Mouse (Mus musculus): ENCODE results near the gene Gucy1b1. TPM values are rescaled to one million over a fixed set of nuclear protein-coding genes. Genes with fewer than 3 reads are reported as not detected.

Gene Gucy1b1
- polyA plus RNA-seq, 1 experiment, result 3.2 TPM

DNA sequence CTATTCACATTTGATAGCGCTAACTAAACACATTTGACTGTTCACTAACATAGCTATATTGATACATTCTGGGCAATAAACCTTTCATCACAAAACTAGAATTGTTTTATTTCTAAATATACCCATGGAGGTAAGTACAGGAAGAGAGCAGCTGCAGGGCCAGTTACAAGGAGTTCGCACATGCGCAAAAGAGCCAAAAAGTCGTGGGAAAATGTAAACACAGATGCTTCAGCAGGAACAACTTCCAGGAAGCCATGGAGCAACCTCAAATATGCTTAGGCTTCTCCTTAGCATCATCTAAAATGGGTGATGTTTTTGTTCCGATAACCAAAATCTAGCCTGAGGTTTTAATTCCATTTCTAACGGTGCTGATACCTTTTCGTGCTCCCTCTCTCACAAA lies 25.8 kb downstream of the Gucy1b1 start:
- H3K27ac ChIP-seq (replicated peaks; ENCODE audit: low read depth, low read length), result no peak overlapping the region
- H3K4me1 ChIP-seq (ENCODE audit: control insufficient read depth, insufficient read depth, insufficient read length, low read length), result no peaks in the 10 kb centered on the region
- no peak overlapping the region for H3K4me3 ChIP-seq (ENCODE audit: insufficient read depth, low read depth, low read length)

GRCm38 (mm10) chr3:82048078-82048477 lies 26.4 kb downstream of the Gucy1b1 start:
- Histone ChIP-seq H3K4me1 (ENCODE audit: control insufficient read depth, insufficient read depth, insufficient read length, low read length) (no peaks in the 10 kb centered on the region), H3K27ac (replicated peaks; ENCODE audit: low read depth, low read length) (no peak overlapping the region), H3K4me3 (ENCODE audit: insufficient read depth, low read depth, low read length) (no peak overlapping the region)

- H3K27ac ChIP-seq (replicated peaks; ENCODE audit: low read depth, low read length), result no peak overlapping the region
- H3K4me1 ChIP-seq (ENCODE audit: control insufficient read depth, insufficient read depth, insufficient read length, low read length), result no peaks in the 10 kb centered on the region
- H3K4me3 ChIP-seq (ENCODE audit: insufficient read depth, low read depth, low read length), result no peak overlapping the region
Observed at GRCm38 (mm10) chr3:82047100-82047753, 27.3 kb downstream of the Gucy1b1 start.

GRCm38 (mm10) chr3:82046087-82046486 lies 28.4 kb downstream of the Gucy1b1 start:
- Histone ChIP-seq H3K4me3 (ENCODE audit: insufficient read depth, low read depth, low read length) (no peak overlapping the region), H3K4me1 (ENCODE audit: control insufficient read depth, insufficient read depth, insufficient read length, low read length) (no peaks in the 10 kb centered on the region), H3K27ac (replicated peaks; ENCODE audit: low read depth, low read length) (no peak overlapping the region)

DNA sequence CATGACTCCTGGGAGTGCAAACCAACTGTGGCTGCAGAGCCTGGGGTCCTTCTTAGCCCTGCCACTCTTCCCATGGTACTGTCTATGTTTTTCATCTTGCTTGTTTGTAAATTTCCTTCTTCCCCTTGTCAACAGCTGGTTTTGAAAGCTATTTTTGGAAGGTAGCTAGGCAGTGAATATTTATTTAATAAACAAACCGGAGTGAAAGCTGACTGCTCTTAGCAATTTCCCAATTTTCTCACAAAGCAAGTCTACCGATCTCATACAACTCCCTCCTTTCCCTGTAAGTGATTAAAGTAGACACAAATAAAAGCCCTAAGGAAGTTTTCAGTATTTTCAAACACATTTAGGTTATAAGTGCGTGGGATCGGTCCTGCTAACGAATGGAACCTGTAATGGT lies 29.6 kb downstream of the Gucy1b1 start:
- no peaks in the 10 kb centered on the region for H3K4me1 ChIP-seq (ENCODE audit: control insufficient read depth, insufficient read depth, insufficient read length, low read length)
- H3K4me3 ChIP-seq (ENCODE audit: insufficient read depth, low read depth, low read length), result no peak overlapping the region
- H3K27ac ChIP-seq (replicated peaks; ENCODE audit: low read depth, low read length), result no peak overlapping the region

DNA sequence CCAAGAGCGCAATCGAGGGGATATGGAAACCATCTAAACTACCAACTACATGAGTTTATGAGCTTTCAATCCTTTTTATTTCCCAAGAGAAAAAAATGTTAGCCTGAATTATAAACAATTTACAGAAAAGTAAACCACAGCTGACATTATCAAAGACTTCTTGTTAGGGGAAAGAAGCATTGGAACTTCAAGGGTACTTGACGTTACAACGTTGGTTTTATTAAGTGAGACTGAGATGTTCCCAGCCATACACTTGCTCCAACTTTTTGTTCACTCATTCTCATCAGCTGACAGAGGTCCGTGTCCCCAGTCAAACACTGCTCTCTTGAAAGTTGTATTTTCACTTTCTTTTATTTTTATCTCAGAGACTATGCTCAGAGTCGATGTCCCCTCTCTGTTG lies 30.8 kb downstream of the Gucy1b1 start:
- no peak overlapping the region for H3K27ac ChIP-seq (replicated peaks; ENCODE audit: low read depth, low read length)
- no peak overlapping the region for H3K4me3 ChIP-seq (ENCODE audit: insufficient read depth, low read depth, low read length)
- no peaks in the 10 kb centered on the region for H3K4me1 ChIP-seq (ENCODE audit: control insufficient read depth, insufficient read depth, insufficient read length, low read length)

- Histone ChIP-seq H3K4me1 (ENCODE audit: control insufficient read depth, insufficient read depth, insufficient read length, low read length) (no peaks in the 10 kb centered on the region), H3K4me3 (ENCODE audit: insufficient read depth, low read depth, low read length) (no peak overlapping the region), H3K27ac (replicated peaks; ENCODE audit: low read depth, low read length) (no peak overlapping the region)
Observed at GRCm38 (mm10) chr3:82036262-82037044, 38.0 kb downstream of the Gucy1b1 start.

DNA sequence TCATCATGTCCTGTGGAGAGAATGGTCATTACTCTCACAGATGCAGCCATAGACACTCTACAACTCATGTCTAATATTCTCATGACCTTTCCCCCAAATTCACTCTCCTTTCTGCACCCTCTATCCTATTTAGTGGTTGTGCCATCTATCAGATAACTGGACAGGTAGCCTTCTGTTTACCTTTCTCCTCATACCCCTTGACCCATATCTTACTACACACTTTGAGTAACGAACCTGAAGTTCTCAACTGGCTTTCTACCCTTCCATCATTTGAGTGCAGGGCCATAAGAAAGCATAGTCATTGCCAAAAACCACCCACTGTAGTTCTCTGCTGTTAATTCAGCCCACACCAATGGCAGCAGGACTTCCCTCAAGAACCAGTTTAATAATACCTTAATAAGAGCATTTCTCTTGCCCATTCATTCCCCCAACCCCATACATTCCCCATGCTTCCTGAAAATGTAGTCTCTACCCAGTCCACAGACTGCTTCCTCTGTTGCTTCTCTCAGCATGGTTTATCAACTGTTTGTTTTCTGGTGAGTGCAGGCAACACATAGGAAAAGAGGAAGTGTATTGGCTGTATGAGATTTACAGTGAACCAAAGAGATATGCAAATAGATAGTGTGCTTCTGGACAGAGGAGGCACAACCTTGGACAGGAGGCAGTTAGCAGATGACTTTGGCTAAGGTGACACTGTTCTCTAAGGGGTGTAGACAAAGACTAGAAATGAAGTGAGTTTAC lies 44.3 kb downstream of the Gucy1b1 start:
- Histone ChIP-seq H3K4me3 (ENCODE audit: insufficient read depth, low read depth, low read length) (no peak overlapping the region), H3K27ac (replicated peaks; ENCODE audit: low read depth, low read length) (no peak overlapping the region)

DNA sequence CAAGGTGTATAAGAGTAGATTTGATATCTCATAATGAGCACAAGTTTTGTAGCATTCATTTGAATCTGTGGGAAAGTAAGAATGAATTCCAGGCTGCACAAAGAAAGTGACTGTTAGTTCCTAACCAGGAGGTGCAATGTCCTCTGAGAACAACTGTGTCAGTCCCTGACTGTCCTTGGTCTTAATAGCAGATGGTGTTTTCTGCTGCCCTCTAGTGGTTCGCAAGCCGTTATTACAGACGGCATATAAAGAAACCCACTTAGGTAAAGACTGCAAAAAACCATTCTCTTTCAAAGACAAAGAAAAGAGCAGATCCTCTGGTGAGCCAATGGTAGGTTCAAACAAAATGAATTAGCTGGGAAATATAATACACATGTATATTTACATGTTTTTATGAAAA lies 45.3 kb downstream of the Gucy1b1 start:
- no peak overlapping the region for H3K27ac ChIP-seq (replicated peaks; ENCODE audit: low read depth, low read length)
- no peak overlapping the region for H3K4me3 ChIP-seq (ENCODE audit: insufficient read depth, low read depth, low read length)
- H3K4me1 ChIP-seq (ENCODE audit: control insufficient read depth, insufficient read depth, insufficient read length, low read length), result no peaks in the 10 kb centered on the region

More for the DNA sequence above, 44.3 kb downstream of the Gucy1b1 start:
- H3K4me1 ChIP-seq (ENCODE audit: control insufficient read depth, insufficient read depth, insufficient read length, low read length), result no peaks in the 10 kb centered on the region

GRCm38 (mm10) chr3:82027286-82027685 lies 47.2 kb downstream of the Gucy1b1 start:
- no peak overlapping the region for H3K27ac ChIP-seq (replicated peaks; ENCODE audit: low read depth, low read length)

GRCm38 (mm10) chr3:82023065-82023464 lies 51.4 kb downstream of the Gucy1b1 start:
- H3K4me1 ChIP-seq (ENCODE audit: control insufficient read depth, insufficient read depth, insufficient read length, low read length), result no peaks in the 10 kb centered on the region
- H3K4me3 ChIP-seq (ENCODE audit: insufficient read depth, low read depth, low read length), result no peak overlapping the region
- no peak overlapping the region for H3K27ac ChIP-seq (replicated peaks; ENCODE audit: low read depth, low read length)

More at GRCm38 (mm10) chr3:82027286-82027685, 47.2 kb downstream of the Gucy1b1 start:
- no peak overlapping the region for H3K4me3 ChIP-seq (ENCODE audit: insufficient read depth, low read depth, low read length)
- H3K4me1 ChIP-seq (ENCODE audit: control insufficient read depth, insufficient read depth, insufficient read length, low read length), result no peaks in the 10 kb centered on the region

DNA sequence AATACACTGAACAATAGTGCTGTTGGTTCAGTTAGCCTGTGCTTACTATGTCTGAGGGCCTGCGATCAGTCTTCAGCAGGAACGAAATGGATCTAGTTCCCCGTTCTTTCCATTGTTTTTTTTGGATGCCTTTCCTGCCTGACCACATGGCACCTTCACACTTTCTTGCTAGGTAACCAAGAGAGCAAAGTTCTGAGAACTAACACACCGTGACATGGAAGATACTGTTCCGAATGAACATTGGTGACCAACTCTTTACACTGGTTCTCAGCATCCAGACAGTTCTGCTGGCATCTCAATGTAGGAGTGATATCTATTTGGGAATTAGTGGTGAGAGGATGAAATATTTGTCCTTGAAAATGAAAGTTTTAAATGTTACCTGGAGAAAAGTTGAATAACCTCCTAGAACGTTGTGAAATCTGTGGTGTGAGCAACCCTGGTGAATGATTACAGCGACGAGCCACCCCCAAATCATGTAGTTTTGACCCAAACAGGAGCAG lies 52.0 kb downstream of the Gucy1b1 start:
- Histone ChIP-seq H3K4me3 (ENCODE audit: insufficient read depth, low read depth, low read length) (no peak overlapping the region), H3K27ac (replicated peaks; ENCODE audit: low read depth, low read length) (no peak overlapping the region), H3K4me1 (ENCODE audit: control insufficient read depth, insufficient read depth, insufficient read length, low read length) (no peaks in the 10 kb centered on the region)

GRCm38 (mm10) chr3:82014148-82014703 lies 60.3 kb downstream of the Gucy1b1 start:
- H3K4me3 ChIP-seq (ENCODE audit: insufficient read depth, low read depth, low read length), result no peak overlapping the region
- H3K27ac ChIP-seq (replicated peaks; ENCODE audit: low read depth, low read length), result no peak overlapping the region
- no peaks in the 10 kb centered on the region for H3K4me1 ChIP-seq (ENCODE audit: control insufficient read depth, insufficient read depth, insufficient read length, low read length)

DNA sequence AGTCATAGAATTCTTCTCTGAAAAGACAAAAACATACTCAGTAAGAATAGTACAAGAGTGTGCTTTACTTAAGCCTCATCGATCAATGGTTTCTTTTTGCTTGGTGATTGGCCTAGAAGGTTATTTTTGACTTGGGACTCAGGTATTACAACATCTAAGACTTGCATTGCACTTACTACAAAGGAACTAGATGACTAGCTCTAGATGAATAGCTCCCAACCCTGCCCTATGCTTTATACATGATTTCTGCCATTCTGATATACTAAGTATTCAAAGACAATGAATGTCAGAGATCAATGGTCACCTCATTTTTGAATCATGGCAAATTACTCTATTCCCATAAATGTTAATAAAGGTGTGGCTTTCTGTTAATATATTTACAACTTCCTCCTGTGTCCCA lies 67.5 kb downstream of the Gucy1b1 start:
- no peaks in the 10 kb centered on the region for H3K4me1 ChIP-seq (ENCODE audit: control insufficient read depth, insufficient read depth, insufficient read length, low read length)
- no peak overlapping the region for H3K27ac ChIP-seq (replicated peaks; ENCODE audit: low read depth, low read length)
- no peak overlapping the region for H3K4me3 ChIP-seq (ENCODE audit: insufficient read depth, low read depth, low read length)

DNA sequence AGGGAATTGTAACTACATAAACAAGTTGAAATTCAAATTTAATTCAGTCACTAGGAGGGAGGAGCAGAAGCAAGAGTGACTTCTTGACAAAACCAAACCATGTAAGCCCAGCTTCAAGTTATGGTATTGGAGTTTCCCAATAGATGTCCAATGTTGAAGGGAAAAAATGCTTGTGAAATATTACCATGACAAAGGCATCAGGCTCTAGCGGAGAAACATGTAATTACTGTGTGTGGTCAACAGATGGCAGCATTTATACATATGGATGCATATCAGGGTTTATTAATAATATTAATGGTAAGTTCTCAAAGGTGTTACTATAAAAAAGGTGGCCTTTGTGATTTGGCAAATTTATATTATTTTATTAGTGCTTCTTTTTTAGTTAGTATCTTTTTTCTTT lies 78.5 kb downstream of the Gucy1b1 start:
- Histone ChIP-seq H3K27ac (replicated peaks; ENCODE audit: low read depth, low read length) (no peak overlapping the region), H3K4me3 (ENCODE audit: insufficient read depth, low read depth, low read length) (no peak overlapping the region), H3K4me1 (ENCODE audit: control insufficient read depth, insufficient read depth, insufficient read length, low read length) (no peaks in the 10 kb centered on the region)
